Comparison of ENCODE assay signal across 24 mouse cellular contexts in the genomic region with DNA sequence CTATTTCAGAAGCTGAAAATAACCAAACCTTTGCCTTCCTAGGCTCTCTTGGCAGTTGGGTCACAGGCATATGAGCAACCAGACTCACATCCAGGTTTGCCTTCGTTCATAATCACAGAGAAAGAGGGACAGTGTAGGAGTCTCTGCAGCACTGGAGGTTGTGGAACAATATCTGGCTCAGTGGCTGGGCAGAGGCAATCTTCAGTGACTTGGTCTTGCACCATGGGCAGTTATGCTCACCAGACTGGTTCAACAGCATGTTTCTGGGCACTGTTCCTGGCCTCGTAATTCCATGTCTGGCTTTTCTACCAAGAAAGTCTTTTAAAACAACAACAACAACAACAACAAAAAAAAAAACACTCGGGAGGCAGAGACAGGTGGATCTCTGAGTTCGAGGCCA. TPM values are rescaled to one million over a fixed set of nuclear protein-coding genes. Genes with fewer than 3 reads are reported as not detected.
DNase-seq lines count a peak whose midpoint lies in the region; ATAC-seq lines count a peak whose summit lies in the region.
"Had no signal": no experiment of that assay in that cellular context is flagged by ENCODE, and none has a peak within 500 bp of the region (broad histone marks: within the 10 kb centered on the region; RNA-seq: fewer than 3 reads in every experiment).

No protein-coding gene starts in this region.

- 75% methylated on average over 4 of the region's 4 CpGs for WGBS in heart, embryonic 11.5 days (ENCODE audit: insufficient replicate concordance)

- no peak overlapping the region for H3K9ac ChIP-seq in heart, embryonic 11.5 days (ENCODE audit: low read depth, low read length)

- peak; percentile 60 for DNase-seq in urinary bladder, postnatal 14 days (ENCODE audit: low spot score)
- DNase-seq in urinary bladder, postnatal 25 days (ENCODE audit: low spot score), result no peak
- DNase-seq in adipocyte (ENCODE audit: low spot score), result peak; percentile 62
- DNase-seq in fat pad, adult 2 months (ENCODE audit: extremely low read depth, low read depth, low spot score), result peak; percentile 69
- DNase-seq in adrenal gland, postnatal 10 days, result no peak
- DNase-seq: adrenal gland, adult 2 months; adrenal gland, adult 8-10 months; adrenal gland, postnatal 14 days; adrenal gland, postnatal 25 days; adrenal gland, postnatal 36 days; B cell, adult 2 months; cerebellum, adult 11 months; cerebellum, adult 11-12 months; cerebellum, adult 18-20 months; cerebellum, adult 2 months had no signal

- peaks cover 20% of the 10 kb centered on the region for H3K36me3 ChIP-seq in megakaryocyte, embryonic 14.5 days (replicated peaks; ENCODE audit: low read length)
- no peaks in the 10 kb centered on the region for H3K36me3 ChIP-seq in heart, embryonic 11.5 days (ENCODE audit: control insufficient read depth, insufficient read depth, low read length)

- H3K9me3 ChIP-seq in megakaryocyte, embryonic 14.5 days, result no peaks in the 10 kb centered on the region
- no peaks in the 10 kb centered on the region for H3K9me3 ChIP-seq in heart, embryonic 11.5 days (replicated peaks; ENCODE audit: control insufficient read depth, low read length)
- H3K9me3 ChIP-seq: G1E had no signal

- H3K4me3 ChIP-seq in megakaryocyte, embryonic 14.5 days (replicated peaks), result peak overlapping the region; percentile 56
- H3K4me3 ChIP-seq in heart, embryonic 11.5 days (ENCODE audit: low read depth, low read length), result no peak overlapping the region

- no peak overlapping the region for H3K27ac ChIP-seq in heart, embryonic 11.5 days (ENCODE audit: low read depth, low read length)

- H3K4me2 ChIP-seq in heart, embryonic 11.5 days, result no peak overlapping the region

- H3K27me3 ChIP-seq in megakaryocyte, embryonic 14.5 days (replicated peaks), result no peaks in the 10 kb centered on the region
- H3K27me3 ChIP-seq in heart, embryonic 11.5 days (ENCODE audit: control insufficient read depth, insufficient read depth, low read length), result no peaks in the 10 kb centered on the region
- H3K27me3 ChIP-seq: CH12.LX, Patski had no signal

- peaks cover 86% of the 10 kb centered on the region for H3K4me1 ChIP-seq in megakaryocyte, embryonic 14.5 days
- H3K4me1 ChIP-seq in heart, embryonic 11.5 days (ENCODE audit: control insufficient read depth, insufficient read depth, low read length), result peaks cover 17% of the 10 kb centered on the region

- ATAC-seq in megakaryocyte, adult 5-6 weeks (ENCODE audit: poor library complexity, severe bottlenecking), result no peak
- ATAC-seq in heart, embryonic 11.5 days (replicated peaks; ENCODE audit: insufficient number of reproducible peaks, low FRiP score, low TSS enrichment), result no peak
- ATAC-seq: activated CD4-positive, CD25-positive, alpha-beta regulatory T cell, adult 4 months; CD4-positive, CD25-positive, alpha-beta regulatory T cell, adult 4 months; Patski had no signal

RNA-seq across cellular contexts. Expression of a gene that starts 3.3 kb away (rescaled TPM):
- 898 and 1,061 TPM in 2 replicates for polyA plus RNA-seq in megakaryocyte, embryonic 14.5 days (2012; ENCODE audit: insufficient read depth, low replicate concordance)
- total RNA-seq in megakaryocyte, adult 5-6 weeks (2015), result 0.20 and 0.23 TPM in 2 replicates
- 0.04 TPM in 1 of 2 replicates, not detected in the other for total RNA-seq in megakaryocyte, adult 5-6 weeks (2017)
- total RNA-seq in adrenal gland, postnatal 10 days (2021), result under 1 TPM; 0.30 TPM
- 2.6 and 5.4 TPM in 2 replicates for polyA plus RNA-seq in heart, embryonic 11.5 days (2014; fragmentation: Nextera tagmentation; extraction: Ambion mirVana)
- total RNA-seq: adrenal gland, adult 8-10 months; adrenal gland, postnatal 25 days had no signal
- polyA plus RNA-seq: cerebellum, adult 2 months had no signal

RNA-seq across cellular contexts. Expression of a gene that starts 11.4 kb away (rescaled TPM):
- 102 and 125 TPM in 2 replicates for polyA plus RNA-seq in megakaryocyte, embryonic 14.5 days (2012; ENCODE audit: insufficient read depth, low replicate concordance)
- total RNA-seq in megakaryocyte, adult 5-6 weeks (2015), result 75.6 and 82.1 TPM in 2 replicates
- total RNA-seq in megakaryocyte, adult 5-6 weeks (2017), result 57.4 and 60.0 TPM in 2 replicates
- total RNA-seq in adrenal gland, postnatal 10 days (2021), result 10 to 100 TPM; 73.9 to 86.6 TPM
- 66.8 and 76.9 TPM in 2 replicates for polyA plus RNA-seq in heart, embryonic 11.5 days (2014; fragmentation: Nextera tagmentation; extraction: Ambion mirVana)

RNA-seq across cellular contexts. Expression of a gene that starts 11.7 kb away (rescaled TPM):
- 15.7 and 78.7 TPM in 2 replicates for polyA plus RNA-seq in megakaryocyte, embryonic 14.5 days (2012; ENCODE audit: insufficient read depth, low replicate concordance)
- 78.9 and 93.0 TPM in 2 replicates for total RNA-seq in megakaryocyte, adult 5-6 weeks (2015)
- 63.4 and 66.1 TPM in 2 replicates for total RNA-seq in megakaryocyte, adult 5-6 weeks (2017)
- total RNA-seq in adrenal gland, postnatal 10 days (2021), result 100 to 1,000 TPM; 180 to 220 TPM
- 221 and 245 TPM in 2 replicates for polyA plus RNA-seq in heart, embryonic 11.5 days (2014; fragmentation: Nextera tagmentation; extraction: Ambion mirVana)

RNA-seq across cellular contexts. Expression of a gene that starts 16.6 kb away (rescaled TPM):
- 0.83 TPM in 1 of 2 replicates, not detected in the other for polyA plus RNA-seq in megakaryocyte, embryonic 14.5 days (2012; ENCODE audit: insufficient read depth, low replicate concordance)
- 0.36 TPM in 1 of 2 replicates, not detected in the other for total RNA-seq in megakaryocyte, adult 5-6 weeks (2015)
- total RNA-seq in megakaryocyte, adult 5-6 weeks (2017), result 0.41 and 1.2 TPM in 2 replicates
- 1 to 10 TPM in 1 of 2 experiments, not detected in 1; 1.6 TPM for total RNA-seq in adrenal gland, postnatal 10 days (2021)
- not detected in 2 replicates for polyA plus RNA-seq in heart, embryonic 11.5 days (2014; fragmentation: Nextera tagmentation; extraction: Ambion mirVana)
- total RNA-seq: adrenal gland, adult 2 months; adrenal gland, adult 8-10 months; adrenal gland, postnatal 14 days; adrenal gland, postnatal 25 days; adrenal gland, postnatal 36 days; CH12.LX; ES-E14; G1E had no signal
- polyA plus RNA-seq: G1E, Patski had no signal

RNA-seq across cellular contexts. Expression of a gene that starts 18.8 kb away (rescaled TPM):
- 9,580 and 14,702 TPM in 2 replicates for polyA plus RNA-seq in megakaryocyte, embryonic 14.5 days (2012; ENCODE audit: insufficient read depth, low replicate concordance)
- total RNA-seq in megakaryocyte, adult 5-6 weeks (2015), result 1,800 and 1,907 TPM in 2 replicates
- total RNA-seq in megakaryocyte, adult 5-6 weeks (2017), result 869 and 896 TPM in 2 replicates
- total RNA-seq in adrenal gland, postnatal 10 days (2021), result 100 to 1,000 TPM; 677 to 708 TPM
- polyA plus RNA-seq in heart, embryonic 11.5 days (2014; fragmentation: Nextera tagmentation; extraction: Ambion mirVana), result 1,771 and 1,932 TPM in 2 replicates

Comparison
In these comparisons a context has a peak if more than half of its experiments do, and no peak if none do; other contexts are left out.
1. DNase-seq: peak in urinary bladder, postnatal 14 days (single experiment), adipocyte (single experiment) and fat pad, adult 2 months (single experiment); none in urinary bladder, postnatal 25 days (single experiment) and adrenal gland, postnatal 10 days (single experiment).